Mouse (Mus musculus) thymus, adult 2 months (tissue): Measurements from ENCODE around the gene Abi3bp.

Source experiments
- CTCF ChIP-seq: fragments of 200-500 bp; IDR thresholded peaks from 2 replicates; pipeline ENCODE4 v1.5.1; 2012; ENCODE audit warnings: mild to moderate bottlenecking, control low read depth, low read length, moderate library complexity, borderline replicate concordance; ENCODE audit not compliant: control insufficient read depth, poor library complexity, insufficient read depth; ENCODE audit errors: extremely low read depth
- POLR2A ChIP-seq: fragments of 200-500 bp; IDR thresholded peaks from 2 replicates; pipeline ENCODE4 v1.6.1; 2012; ENCODE audit warnings: mild to moderate bottlenecking, low read length, control low read depth, moderate library complexity; ENCODE audit not compliant: control insufficient read depth, poor library complexity, insufficient read depth; ENCODE audit errors: extremely low read depth

- TF ChIP-seq POLR2A (no peak), CTCF (no peak)
Measured at GRCm38 (mm10) chr16:56503941-56504340, 26.3 kb downstream of the Abi3bp start.
